Mouse (Mus musculus) brain, embryonic 14.5 days (tissue): ENCODE data around the gene Mccc2.

ENCODE experiments used
- CTCF ChIP-seq: fragments of 200-500 bp; IDR thresholded peaks from 2 replicates; pipeline ENCODE4 v1.5.1; 2012; ENCODE audit warnings: inconsistent platforms, mild to moderate bottlenecking, moderate library complexity, borderline replicate concordance; ENCODE audit not compliant: insufficient read depth, insufficient read length; ENCODE audit errors: extremely low read depth
- POLR2A ChIP-seq: fragments of 200-500 bp; IDR thresholded peaks from 2 replicates; pipeline ENCODE4 v1.6.1; 2012; ENCODE audit warnings: mild to moderate bottlenecking, inconsistent platforms, borderline replicate concordance; ENCODE audit not compliant: poor library complexity, insufficient read depth, insufficient read length, severe bottlenecking; ENCODE audit errors: extremely low read depth

DNA sequence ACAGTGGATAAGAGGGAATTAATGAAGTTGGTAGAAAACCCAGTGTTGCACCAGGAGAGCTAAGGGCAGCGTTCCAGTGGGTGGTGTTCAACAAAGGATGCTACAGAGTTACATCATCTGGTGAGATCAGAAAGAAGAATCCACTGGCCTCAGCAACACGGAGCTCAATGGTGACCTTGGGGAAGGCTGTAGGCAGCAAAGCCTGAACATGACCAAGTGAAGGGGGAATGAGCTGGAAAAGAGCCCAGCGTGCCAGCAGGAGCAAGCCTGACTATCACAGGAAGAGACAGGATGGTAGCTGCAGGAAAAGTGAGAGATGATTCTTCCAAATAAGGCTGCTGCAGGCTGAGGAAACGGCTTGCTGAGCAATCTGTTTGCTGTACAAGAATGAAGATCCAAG, 68.0 kb downstream of the Mccc2 start:
- TF ChIP-seq POLR2A (no peak), CTCF (no peak)
